Mouse (Mus musculus) spleen, postnatal 36 days (tissue): ENCODE measurements around the gene Rps27.
A peak's percentile ranks its signal among the peaks of the same experiment; 100 is the strongest.
"Not testable (repeated sequence)": the region's sequence is repeated elsewhere in the genome, so short reads cannot be mapped to it uniquely, and the experiment has no call there.

Source experiments
- DNase-seq, 2 experiments: peaks; one replicate each; pipeline ENCODE4 v3.0.0; 2022; ENCODE audit warnings: low spot score in 2 of 2, mixed read lengths in 1 of 2

Rps27 gene

DNA sequence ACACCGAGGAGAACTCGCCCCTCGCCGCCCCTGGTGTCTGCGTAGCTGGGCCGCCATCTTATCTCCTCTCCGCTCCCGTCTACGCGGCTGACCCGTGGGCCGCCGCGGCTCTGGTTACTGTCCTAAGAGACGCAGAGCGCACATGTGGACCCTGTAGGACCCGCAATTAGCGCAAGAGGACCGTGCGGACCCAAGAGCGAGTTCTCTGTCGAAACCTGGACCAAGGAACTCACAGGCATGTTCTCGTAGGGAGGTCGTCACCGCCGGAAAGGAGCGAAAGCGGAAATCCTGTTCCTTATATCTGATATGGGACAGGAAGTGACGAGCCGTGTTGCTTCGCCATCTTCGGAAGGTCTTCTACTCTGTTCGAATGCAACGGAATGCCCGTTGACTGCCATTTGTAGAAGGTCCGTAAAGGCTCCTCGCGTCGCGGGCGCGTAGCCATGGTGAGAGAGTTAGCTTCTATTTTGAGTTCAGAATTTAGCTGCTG is at the start of gene Rps27, which contains the start of gene Rab13:
TSS of gene Rps27 (minus strand) at position 275 of the 490 bp plus-strand sequence.
TSS of gene Rab13 (plus strand) at position 319 of the 490 bp plus-strand sequence.
- DNase-seq, result peak; percentile 90 to 94

DNA sequence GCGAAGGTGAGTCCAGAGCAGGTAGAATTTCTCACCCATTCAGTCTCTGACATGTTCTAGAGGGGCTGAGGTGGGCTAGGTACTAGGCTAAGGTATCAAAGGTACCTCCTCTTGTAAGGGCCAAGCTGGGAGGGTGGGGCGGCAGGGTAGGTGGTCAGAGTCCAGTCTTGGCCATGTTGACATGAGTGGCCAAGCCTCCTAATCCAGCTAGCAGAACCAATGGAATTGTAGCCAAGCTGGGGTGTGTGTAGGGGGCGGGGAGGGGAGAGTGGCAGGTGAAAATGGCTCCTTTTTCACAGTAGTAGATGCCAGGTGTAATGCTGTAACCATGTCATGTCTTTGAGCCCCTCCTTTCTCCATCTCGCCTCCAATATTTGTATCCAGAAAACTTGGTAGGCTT is 45.1 kb upstream of the Rps27 start:
- DNase-seq, result no peak

DNA sequence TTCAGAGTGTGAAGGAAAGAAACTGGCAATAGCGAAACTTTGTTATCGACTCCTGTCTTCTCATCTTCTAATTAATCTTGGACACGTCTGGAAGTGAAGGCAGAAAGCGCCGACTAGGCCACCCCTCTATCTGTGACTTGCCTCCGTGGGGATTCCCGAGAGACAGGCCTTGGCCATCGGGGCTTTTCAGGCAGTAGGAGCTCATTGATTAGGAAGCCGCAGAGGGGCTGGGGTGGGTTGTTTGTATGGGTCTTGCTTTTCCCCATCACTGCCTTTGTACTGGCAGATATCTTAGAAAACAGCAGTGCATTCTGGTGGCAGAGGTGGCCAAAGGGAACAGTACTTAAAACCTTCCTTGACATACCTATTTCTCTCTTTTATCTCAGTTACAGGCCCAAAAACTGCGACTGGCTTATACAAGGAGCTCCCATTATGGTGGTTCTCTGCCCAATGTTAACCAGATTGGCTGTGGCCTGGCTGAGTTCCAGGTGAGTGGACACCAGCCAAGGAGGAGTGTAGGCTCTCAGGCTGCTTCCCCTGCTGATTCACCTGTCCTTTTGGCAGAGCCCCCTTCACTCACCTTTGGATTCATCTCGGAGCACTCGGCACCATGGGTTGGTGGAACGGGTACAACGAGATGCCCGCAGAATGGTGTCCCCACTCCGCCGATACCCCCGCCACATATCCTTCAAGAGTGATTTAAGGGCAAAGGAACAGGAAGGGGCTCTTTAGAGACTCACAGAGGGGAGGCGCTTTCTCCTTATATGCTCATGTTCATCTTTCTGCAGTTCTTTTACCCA is 43.5 kb upstream of the Rps27 start:
- DNase-seq, result no peak

DNA sequence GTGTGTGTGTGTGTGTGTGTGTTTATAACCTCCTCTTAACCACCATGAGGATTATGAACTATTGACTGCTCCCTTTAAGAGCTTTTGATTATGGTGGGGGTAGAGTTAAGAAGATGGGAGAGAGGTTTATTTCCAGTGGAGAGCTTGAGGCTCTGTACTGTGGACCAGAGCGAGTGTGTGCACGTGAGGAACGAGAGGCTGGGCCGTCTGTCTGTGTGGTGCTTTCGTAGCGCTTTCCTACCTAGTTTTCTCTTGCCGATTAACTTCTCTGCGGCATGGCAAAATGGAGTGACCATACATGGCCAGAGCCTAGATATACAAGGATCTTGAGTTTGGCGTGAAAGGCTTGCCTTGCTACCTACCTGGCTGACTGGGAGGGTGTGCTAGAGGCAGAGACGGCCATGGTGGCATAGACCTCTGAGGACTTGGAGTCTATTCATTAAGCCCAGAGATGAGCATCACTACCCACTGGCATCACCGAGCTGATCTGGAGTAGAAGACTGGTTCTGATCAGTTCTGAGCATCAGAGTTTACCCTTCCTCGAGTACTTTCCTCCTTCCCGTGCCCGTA is 42.4 kb upstream of the Rps27 start:
- no peak for DNase-seq

DNA sequence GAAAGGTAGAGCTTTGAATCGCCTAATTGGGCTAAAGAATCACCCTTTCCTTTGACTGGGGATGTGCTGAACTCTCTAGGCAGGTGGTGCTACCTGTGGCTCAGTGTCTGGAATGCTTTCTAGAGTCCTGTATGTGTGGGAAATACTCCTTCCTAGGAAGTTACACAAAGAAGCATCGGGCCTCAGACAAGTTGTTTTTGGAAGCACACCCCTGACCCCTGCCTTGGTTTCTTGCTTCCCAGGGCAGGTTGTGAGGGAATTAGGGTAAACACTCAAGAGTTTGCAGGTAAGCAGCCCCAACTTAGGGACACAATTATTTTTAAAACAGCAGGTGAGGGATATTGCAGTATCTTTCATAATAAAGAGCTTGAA is 41.7 kb upstream of the Rps27 start:
- DNase-seq, result no peak

DNA sequence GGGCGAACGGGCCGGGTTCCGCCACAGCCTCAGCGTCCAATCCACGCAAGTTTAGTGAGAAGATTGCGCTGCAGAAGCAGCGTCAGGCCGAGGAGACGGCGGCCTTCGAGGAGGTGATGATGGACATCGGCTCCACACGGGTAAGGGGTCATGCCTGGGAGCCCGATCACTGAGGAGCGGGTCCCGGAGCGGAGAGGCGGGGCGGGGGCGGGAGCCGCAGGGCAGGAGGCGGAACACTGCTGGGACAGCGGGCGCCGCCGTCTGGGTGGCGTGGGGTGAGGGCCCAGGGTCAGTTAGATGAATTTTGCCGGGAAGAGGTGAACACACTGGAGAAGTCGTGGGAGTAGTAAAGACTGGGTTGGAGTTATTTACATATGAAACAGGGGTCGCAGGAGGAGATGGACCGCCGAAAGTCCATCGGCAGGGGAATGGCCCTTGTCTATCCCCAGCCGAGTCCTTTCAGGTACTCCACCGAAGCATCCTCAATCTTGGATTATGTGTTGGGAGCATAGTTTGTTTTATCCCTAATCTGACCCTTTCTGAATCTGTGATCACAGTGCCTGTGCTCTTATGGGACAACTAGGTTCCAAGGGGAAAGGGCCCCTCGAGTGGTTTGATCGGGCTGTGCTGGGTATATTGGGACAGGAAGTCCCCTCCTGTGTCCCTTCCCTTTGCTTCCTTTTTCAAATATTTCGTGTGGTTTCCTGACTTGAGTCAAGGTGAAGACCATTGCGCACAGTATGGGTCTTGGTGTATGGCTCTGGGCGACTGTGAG is 41.2 kb upstream of the Rps27 start:
- DNase-seq, result peak in 1 of 2 experiments; percentile 40

DNA sequence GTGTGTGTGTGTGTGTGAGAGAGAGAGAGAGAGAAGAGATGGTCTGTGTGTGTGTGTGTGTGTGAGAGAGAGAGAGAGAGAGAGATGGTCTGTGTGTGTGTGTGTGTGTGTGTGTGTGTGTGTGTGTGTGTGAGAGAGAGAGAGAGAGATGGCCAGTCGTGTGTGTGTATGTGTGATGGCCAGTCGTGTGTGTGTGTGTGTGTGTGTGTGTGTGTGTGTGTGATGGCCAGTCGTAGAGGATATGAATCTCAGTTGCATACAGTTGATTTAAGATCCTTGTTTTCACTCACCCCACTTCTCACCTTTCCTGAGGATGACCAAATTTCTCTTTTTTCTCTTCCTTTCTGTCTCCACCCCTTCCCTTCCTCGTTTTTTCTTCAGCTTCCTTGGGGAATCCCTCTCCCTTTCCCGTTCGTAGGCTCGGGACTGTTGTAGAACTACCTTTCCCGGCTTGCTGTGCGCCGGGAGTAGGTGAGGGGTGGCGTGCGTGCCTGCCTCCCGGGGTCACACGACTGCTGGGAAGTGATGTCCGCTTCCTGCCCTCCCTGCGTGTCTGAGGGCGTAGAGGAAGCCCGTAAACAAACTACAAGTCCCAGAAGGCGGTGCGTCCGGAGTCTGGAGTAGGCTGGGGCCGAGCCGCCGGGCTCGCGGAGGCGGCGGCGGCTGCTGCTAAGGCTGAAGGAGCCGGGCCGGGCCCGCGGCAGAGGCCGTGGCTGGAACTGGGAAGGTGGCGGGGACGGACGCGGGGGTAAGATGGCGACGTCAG is 40.4 kb upstream of the Rps27 start, which contains the start of gene Crtc2:
TSS of gene Crtc2 (plus strand) at position 511 of the 766 bp plus-strand sequence.
- DNase-seq, result peak; percentile 97

DNA sequence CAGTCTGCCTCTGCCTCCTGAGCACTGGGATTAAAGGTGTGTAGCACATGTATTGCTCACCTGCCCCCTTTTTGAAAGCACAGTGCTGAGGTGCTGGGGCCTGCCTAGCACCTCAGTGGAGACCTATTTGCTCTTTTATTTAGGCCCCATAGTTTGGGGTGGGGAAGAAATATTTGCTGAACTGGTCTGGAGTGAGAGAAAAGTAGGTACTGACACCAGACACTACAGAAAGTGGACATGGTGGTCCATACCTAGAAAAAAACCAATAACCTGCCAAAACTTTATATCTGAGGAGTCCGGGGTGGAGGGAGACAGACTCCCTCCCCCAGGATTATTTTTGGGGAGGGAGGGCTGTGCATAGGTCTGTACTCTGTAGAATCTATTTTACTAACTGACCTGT is 39.7 kb upstream of the Rps27 start:
- DNase-seq, result not testable (repeated sequence)

DNA sequence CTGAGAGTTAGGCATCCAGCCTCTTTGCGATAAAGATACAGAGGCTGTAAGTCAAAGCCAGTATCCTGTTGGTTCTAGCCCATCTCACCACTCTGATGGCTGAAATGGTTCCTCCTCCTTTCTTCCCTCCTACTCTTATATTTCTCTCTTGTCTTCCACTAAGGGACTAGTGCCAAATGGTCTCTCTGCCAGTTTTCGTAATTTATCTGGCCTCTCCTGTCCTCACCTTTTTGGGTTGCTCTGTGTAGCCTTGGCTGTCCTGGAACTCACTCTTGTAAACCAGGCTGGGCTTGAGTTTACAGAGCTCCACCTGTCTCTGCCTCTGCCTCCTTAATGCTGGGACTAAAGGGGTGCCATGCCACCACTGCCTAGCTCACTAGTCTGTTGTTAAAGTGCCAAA is 39.2 kb upstream of the Rps27 start:
- not testable (repeated sequence) for DNase-seq

DNA sequence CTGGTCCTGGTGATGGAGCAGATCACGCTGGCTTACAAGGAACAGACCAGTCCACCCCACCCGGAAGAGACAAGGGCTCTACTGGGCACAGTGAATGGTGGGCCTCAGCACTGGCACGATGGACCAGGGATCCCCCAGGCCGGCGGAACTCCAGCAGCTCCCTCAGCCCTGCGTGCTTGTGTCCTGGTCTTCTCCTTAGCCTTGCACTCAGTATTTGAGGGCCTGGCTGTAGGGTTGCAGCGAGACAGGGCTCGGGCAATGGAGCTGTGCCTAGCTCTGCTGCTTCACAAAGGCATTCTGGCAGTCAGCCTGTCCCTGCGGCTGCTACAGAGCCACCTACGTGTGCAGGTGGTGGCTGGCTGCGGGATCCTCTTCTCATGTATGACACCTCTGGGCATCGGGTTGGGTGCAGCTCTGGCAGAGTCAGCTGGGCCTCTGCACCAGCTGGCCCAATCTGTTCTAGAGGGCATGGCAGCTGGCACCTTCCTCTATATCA is 38.3 kb upstream of the Rps27 start:
- DNase-seq, result not testable (repeated sequence)

DNA sequence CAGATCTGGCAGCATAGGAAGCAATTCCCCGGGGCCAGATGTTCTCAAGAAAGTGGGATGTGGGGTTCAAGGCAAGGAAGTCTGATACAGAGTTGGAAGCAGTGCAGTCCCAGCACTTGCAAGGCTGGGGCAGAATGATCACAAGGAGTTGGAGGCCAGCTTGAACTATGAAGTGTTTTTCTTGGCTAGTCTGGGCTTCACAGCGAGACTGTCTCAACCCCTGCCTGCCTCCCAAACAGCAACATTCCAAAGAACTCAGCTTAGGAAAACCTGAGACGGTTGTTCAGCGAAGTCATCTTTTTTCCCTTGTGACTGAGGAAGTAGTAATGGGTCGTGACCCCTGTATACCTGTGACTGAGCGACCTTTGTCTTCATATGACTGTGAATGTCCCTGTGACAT is 37.3 kb upstream of the Rps27 start:
- DNase-seq, result no peak

DNA sequence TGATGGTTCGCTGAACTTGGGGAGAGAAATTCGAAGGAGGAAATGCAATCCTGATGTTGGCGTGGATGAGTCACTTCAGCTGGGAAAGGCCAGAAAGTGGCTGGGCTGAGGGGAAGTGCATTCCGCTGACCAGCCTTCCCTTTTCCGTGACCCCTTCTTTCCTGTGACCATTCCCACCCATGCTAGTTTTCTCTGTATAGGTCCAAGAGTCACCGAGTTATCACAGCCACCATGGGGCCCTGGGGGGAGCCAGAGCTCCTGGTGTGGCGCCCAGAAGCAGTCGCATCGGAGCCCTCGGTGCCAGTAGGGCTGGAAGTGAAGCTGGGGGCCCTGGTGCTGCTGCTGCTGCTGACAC is 35.3 kb upstream of the Rps27 start:
- DNase-seq, result peak in 1 of 2 experiments; percentile 31

DNA sequence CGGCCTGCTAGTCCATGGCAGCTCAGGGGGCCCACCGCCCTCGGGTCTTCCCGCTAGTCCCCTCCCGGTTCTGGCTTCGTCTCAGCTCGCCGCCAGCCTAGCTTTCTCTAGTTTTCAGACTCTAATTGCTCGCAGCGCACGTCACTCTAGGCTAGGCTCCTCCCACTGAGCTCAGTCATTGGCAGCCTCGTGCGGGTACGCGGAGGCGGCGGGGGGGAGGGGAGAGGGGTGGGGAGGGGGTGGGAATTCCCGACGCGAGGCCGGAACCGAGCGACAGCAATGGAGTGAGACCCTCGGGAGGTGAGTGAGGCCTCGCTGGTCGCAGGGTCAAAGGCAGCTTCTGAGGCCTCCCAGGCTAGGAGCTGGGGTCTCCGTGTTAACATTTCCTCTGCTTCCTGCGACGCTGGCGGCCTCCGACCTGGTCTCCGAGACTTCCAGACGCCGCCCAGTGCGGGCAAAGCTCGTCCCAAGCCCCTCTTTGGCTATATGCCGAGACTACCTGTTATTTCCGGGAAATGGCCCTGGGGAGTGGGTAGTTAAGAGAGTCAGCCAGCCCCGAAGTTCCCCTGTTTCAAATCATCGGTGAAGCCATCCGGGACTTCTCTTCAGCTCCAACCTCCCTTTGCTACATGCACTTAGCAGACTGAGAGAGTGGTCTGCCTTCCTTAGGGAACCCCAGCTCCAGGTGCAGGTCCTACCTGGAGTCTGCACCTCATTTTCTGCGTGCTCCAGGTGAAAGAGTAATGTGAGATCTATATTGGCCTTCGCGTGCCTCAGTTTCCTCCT is 34.7 kb upstream of the Rps27 start, which contains the start of gene Slc39a1:
TSS of gene Slc39a1 (plus strand) at position 213 of the 786 bp plus-strand sequence.
- peak; percentile 91 to 92 for DNase-seq

DNA sequence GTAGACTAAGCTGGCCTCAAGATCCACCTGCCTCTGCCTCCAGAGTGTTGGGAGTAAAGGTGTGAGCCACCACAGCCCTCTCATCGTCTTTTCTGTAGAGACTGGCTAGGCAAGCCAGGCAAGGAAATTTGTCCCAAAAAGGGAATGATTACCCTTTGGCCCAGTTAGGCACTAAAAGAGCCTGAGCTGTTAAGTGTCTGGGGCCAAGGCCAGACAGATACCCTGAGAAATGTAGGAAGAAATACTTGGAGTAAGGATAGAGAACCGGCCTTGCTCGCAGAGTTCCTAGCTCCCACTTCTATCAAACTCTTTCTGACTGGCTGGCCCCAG is 34.1 kb upstream of the Rps27 start:
- DNase-seq, result peak in 1 of 2 experiments; percentile 27

DNA sequence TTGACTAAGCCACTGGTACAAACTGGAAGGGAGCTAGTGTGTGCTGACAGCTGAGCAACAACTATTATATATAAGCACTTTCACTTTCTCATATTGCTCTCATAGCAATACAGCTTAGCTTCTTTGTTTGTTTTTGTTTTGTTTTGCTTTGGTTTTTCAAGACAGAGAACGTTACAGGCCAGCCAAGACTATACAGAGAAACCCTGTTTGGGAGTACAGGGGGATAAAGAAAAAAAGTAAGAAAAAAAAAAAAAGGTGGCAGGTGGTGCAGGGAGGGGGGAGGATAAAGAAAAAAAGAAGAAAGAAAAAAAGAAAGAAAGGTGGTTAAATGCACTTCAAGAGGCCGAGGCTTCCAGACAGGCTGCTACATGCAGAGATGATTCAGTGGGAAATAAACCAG is 32.0 kb upstream of the Rps27 start:
- DNase-seq, result no peak

DNA sequence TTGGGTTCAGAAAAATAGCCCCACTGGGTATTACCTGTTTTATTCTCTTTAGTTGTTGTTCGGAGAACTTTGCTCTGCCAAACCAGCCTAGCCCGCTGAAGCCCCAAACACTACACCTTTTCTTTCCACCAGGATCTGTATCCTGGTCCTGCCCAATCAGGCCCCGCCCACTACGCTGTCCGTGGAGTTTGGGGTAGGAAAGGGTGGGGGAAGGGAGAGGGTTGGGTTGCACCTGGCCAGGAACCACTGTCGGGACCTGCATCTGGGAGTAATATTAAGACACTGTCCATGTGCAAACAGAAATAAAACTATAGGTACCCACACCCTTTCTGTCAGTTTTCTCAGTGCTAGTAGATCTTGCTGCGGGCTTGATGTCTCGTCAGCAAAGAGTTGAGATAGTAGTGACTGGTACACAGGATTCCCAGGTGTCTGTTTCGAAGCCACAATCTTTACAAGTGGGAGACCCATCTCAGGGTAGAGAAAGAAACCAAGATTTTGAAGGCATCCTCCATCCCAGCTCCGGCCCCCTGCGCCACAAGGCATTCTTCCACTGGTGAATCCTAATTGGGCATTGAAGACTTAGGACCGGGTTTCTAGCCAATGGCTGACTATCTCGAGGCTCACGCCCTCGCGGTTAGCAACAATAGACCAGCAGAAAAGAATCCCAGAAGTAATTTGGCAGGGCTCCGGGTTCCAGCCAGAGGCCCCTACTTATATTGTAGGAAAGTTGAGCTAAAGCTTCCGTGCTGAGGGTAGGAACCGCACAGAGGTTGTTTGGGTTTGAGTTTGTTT is 29.7 kb upstream of the Rps27 start, which contains the start of gene Creb3l4:
TSS of gene Creb3l4 (minus strand) at position 529 of the 792 bp plus-strand sequence.
- no peak for DNase-seq

DNA sequence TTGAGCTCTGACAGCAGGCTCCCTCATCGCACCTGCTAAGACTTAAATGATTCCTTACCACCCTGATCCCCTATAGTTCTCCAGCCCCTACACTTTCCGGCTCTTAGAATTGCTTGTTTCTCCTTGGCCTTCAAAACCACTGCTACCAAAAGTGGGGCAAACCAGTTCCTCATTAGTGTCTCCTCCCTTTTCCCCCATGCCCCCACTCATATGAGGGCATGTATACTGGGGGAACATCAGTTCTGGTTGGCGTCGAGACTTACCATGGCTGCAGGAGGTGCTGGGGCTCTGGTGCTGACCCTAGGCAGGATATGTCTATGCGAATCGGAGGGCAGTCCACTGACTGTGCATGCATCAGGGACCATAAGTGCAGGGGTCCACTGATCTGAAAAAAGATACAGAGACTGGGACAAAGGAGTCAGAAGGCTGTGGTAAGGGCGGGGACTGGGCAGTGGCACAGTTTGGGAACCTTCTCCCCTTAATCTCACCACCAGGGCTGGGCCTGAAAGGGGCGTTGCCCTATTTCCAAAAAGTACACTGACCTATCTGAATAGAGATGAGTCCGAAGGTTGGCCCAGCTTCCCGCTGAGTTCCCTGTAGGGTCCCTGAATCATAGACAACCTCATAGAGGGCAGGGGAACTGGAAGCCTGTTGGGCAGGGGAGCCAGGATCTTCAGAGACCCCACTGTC is 28.4 kb upstream of the Rps27 start:
- DNase-seq, result no peak

DNA sequence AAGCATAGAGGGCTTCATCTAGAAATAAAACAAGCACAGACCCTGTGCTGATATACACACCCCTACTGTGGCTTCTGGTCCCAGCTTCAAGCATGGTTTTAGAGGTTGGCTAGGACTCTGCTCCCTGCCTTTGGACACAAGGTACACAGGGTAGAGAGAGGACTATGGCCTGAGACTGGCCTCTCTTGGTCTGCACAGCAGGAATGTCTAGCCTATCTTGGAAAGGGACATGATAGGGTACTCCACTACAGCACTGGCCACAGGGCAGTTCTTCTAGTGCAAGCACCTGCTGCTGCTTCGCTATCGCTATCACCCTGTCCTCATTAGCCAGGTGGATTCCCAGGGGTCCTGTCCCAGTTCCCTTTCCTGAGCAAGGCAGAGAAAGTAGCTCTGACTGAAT is 27.8 kb upstream of the Rps27 start:
- no peak for DNase-seq
